Mouse (Mus musculus): ENCODE data around the gene Erlin1.

GRCm38 (mm10) chr19:44028972-44029371 lies 40.6 kb downstream of the Erlin1 start, which contains the start of gene Cyp2c23:
- TF ChIP-seq TAL1 (IDR thresholded peaks at IDR 0.05; ENCODE audit: low read length) (no peak), GATA1 (IDR thresholded peaks at IDR 0.05; ENCODE audit: low read length) (no peak)

Data from erythroblast, embryonic 14.5 days (primary cell).